Mouse (Mus musculus) heart, postnatal 10 days (tissue): ENCODE results near the gene Trabd2b. TPM values are rescaled to one million over a fixed set of nuclear protein-coding genes. Genes with fewer than 3 reads are reported as not detected.

Source experiments
- DNase-seq, 2 experiments: peaks; one replicate each; pipeline ENCODE4 v3.0.0; 2021
- intact Hi-C: fragments of 180-260 bp; cut with DNase I; formaldehyde crosslinking; loops from one replicate; pipeline ENCODE4 v1.15.1; 2025
- total RNA-seq, 2 experiments: library from RNA; stranded (reverse); gene quantifications; 2 replicates each; pipeline ENCODE4 v1.2.3; 2021

The Trabd2b gene
- total RNA-seq, 2 experiments from 2014 or later: 21.1 to 25.6 TPM

GRCm38 (mm10) chr4:114481518-114481917 lies 75.0 kb downstream of the Trabd2b start:
- DNase-seq: no peak
- intact Hi-C loops: no loop called here

- no peak for DNase-seq
- intact Hi-C loops: no loop called here
These were observed 77.6 kb downstream of the Trabd2b start for GRCm38 (mm10) chr4:114484173-114484572.

- intact Hi-C loops: no loop called here
- no peak for DNase-seq
These were observed 79.5 kb downstream of the Trabd2b start for GRCm38 (mm10) chr4:114485996-114486395.

GRCm38 (mm10) chr4:114486885-114487531 lies 80.5 kb downstream of the Trabd2b start:
- no peak for DNase-seq
- intact Hi-C loops: no loop called here

- DNase-seq: no peak
- intact Hi-C loops: no loop called here
These were observed 81.2 kb downstream of the Trabd2b start for GRCm38 (mm10) chr4:114487701-114488100.

- intact Hi-C loops: no loop called here
- no peak for DNase-seq
These were observed 85.6 kb downstream of the Trabd2b start for GRCm38 (mm10) chr4:114492157-114492556.

GRCm38 (mm10) chr4:114494035-114494434 lies 87.5 kb downstream of the Trabd2b start:
- DNase-seq: no peak
- intact Hi-C loops: no loop called here

- intact Hi-C loops: no loop called here
- peak; percentile 61 to 71 for DNase-seq
These were observed 89.3 kb downstream of the Trabd2b start for GRCm38 (mm10) chr4:114495688-114496426.

GRCm38 (mm10) chr4:114499650-114500049 lies 93.1 kb downstream of the Trabd2b start:
- no peak for DNase-seq
- intact Hi-C loops: no loop called here

GRCm38 (mm10) chr4:114500317-114500716 lies 93.8 kb downstream of the Trabd2b start:
- intact Hi-C loops: no loop called here
- no peak for DNase-seq

GRCm38 (mm10) chr4:114501048-114501447 lies 94.5 kb downstream of the Trabd2b start:
- intact Hi-C loops: no loop called here
- DNase-seq: peak; percentile 49 to 59

GRCm38 (mm10) chr4:114501611-114502010 lies 95.1 kb downstream of the Trabd2b start:
- intact Hi-C loops: no loop called here

GRCm38 (mm10) chr4:114504227-114505041 lies 97.9 kb downstream of the Trabd2b start:
- no peak for DNase-seq
- intact Hi-C loops: no loop called here

More at GRCm38 (mm10) chr4:114501611-114502010, 95.1 kb downstream of the Trabd2b start:
- DNase-seq: no peak

- intact Hi-C loops: no loop called here
- DNase-seq: no peak
These were observed 103.1 kb downstream of the Trabd2b start for GRCm38 (mm10) chr4:114509601-114510000.

- DNase-seq: no peak
- intact Hi-C loops: loop anchor here (5.0 kb wide), 1 partner anchor 104 kb away; the partner anchor contains the start of gene Trabd2b
These were observed 105.1 kb downstream of the Trabd2b start for GRCm38 (mm10) chr4:114511649-114512048.

- intact Hi-C loops: loop anchor here (5.0 kb wide), 1 partner anchor 106 kb away; the partner anchor contains the start of gene Trabd2b
- DNase-seq: no peak
These were observed 106.6 kb downstream of the Trabd2b start for GRCm38 (mm10) chr4:114513149-114513548.

- DNase-seq: peak; percentile 58 to 71
- intact Hi-C loops: no loop called here
These were observed 108.8 kb downstream of the Trabd2b start for GRCm38 (mm10) chr4:114515330-114515771.

GRCm38 (mm10) chr4:114516651-114517050 lies 110.1 kb downstream of the Trabd2b start:
- no peak for DNase-seq
- intact Hi-C loops: no loop called here

GRCm38 (mm10) chr4:114518061-114518460 lies 111.5 kb downstream of the Trabd2b start:
- DNase-seq: no peak
- intact Hi-C loops: no loop called here

- DNase-seq: no peak
- intact Hi-C loops: no loop called here
These were observed 112.0 kb downstream of the Trabd2b start for GRCm38 (mm10) chr4:114518571-114518970.

- intact Hi-C loops: no loop called here
- DNase-seq: no peak
These were observed 112.8 kb downstream of the Trabd2b start for GRCm38 (mm10) chr4:114519321-114519720.
